Mouse (Mus musculus) central nervous system, embryonic 11.5 days (tissue): ENCODE data around the gene Dcbld1. TPM values are rescaled to one million over a fixed set of nuclear protein-coding genes. Genes with fewer than 3 reads are reported as not detected.

Source experiments
- polyA plus RNA-seq: library from polyadenylated mRNA; depleted of rRNA; stranded (reverse); fragments of >200 nt; gene quantifications from 2 replicates; pipeline ENCODE4 v1.2.3, GENCODE M21; 2012; rRNA removed

The Dcbld1 gene
- polyA plus RNA-seq: 10.3 and 11.7 TPM in 2 replicates

DNA sequence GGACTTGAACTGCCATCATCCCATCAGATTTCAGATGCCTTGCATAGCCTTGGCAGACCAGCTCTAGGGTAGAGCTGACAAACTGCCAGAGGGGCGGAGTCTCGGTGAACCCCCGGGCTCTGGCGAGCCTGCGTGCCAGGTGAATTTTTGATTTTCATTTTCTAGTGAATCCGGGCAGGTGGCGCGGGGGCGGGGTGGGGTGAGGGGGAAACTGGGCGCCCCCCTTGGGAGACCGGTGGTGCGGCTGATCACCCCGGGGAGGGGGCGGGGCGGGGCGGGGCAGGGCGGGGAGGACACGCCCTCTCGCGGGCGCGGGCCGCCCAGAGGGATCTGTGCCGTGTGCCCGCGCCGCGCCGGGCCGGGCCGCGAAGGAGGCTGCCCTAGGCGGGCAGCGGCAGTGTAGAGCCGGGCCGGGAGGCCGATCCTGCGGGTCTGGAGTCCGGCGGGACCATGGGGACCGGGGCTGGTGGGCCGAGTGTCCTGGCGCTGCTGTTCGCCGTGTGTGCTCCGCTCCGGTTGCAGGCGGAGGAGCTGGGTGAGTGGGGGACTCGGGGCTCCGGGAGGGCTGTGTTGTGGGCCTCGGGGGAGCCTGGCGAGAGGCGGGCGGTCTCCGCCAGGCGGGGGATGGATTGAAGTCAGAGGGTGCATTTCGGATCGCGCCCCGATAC lies at the start of gene Dcbld1:
Gene Dcbld1, plus strand, starts transcription at position 319 of the 668 bp plus-strand sequence.

DNA sequence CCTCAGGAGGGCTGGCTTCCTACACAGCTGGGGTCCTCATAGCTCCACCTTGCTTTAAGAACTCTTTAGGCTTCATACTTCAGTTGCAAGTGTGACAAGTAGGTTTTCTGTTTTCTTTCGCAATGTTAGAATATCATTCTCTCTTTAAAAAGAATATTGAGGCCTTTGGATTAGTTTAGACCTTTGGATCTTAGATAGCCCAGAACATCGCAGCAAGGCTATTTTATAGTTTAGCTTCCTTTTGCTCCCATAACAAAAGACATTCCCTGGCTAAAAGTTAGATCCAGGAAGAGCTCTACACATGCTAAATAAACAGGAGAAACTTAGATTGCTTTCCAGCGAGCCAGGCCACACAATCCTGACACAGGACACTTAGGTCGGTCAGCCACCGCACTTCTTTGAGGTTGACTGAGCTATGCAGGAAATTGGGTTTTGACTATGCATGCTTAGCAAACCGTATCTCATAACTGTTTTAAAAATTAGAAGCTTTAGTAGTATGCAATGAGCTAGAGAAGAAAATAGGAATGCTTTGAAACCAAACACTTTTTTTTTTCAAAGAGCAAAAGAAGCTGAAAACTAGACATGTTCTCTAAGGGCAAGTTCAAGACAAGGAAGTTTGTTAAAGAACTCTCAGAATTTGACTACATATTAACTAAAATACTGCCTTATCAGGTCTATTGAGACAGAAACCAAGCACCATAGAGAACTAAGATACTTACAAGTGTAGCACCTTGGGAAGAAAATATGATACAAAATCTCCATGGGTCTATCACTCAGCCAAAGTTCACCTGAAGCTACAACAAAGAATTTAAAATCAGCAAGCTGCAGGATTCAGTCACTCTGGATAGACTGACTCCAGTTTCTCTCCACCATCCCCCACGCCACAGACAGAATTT lies 38.2 kb upstream of the Dcbld1 start, which contains the start of gene Ros1:
Gene Ros1, minus strand, starts transcription at position 288 of the 896 bp plus-strand sequence.

DNA sequence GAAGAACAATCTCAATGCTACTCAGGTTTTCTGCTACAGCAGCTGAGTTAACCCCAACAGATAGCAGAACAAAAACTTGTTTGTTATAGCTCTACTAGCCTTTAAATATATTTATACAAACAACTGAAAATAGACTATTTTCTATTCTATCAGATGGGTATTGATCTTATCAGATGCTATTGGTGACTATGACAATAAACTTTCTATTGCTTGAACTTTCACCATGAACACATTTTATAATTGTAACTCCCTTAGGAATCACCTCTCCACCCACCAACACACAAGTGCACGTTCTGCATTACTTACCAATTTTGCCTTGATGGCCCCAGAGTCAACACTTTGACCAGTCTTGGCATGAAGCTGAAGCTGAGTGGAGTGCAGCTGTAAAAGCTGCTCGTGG lies 125.0 kb downstream of the Dcbld1 start, which contains the start of gene Gm26741:
Gene Gm26741, plus strand, starts transcription at position 301 of the 400 bp plus-strand sequence.

Other genes with a start within 250 kb of the Dcbld1 start
- 0.16 and 10.8 TPM in 2 replicates for gene Vgll2, start 211.1 kb upstream of the Dcbld1 start, polyA plus RNA-seq
- gene Ros1, start 38.4 kb upstream of the Dcbld1 start, polyA plus RNA-seq: 0.02 and 0.07 TPM in 2 replicates
- gene Gm26741, start 125.1 kb downstream of the Dcbld1 start, polyA plus RNA-seq: not detected in 2 replicates
- 15.7 and 15.9 TPM in 2 replicates for gene Gopc, start 148.5 kb downstream of the Dcbld1 start, polyA plus RNA-seq
- gene Nepn, start 155.4 kb downstream of the Dcbld1 start, polyA plus RNA-seq: 0.71 and 1.2 TPM in 2 replicates
- 18.5 and 25.4 TPM in 2 replicates for gene Nus1, start 183.9 kb downstream of the Dcbld1 start, polyA plus RNA-seq